Mouse (Mus musculus) cerebellum, adult 8-10 months (tissue): Measurements from ENCODE around the gene Vmn2r77.
A peak's percentile ranks its signal among the peaks of the same experiment; 100 is the strongest.
"Not testable (repeated sequence)": the region's sequence is repeated elsewhere in the genome, so short reads cannot be mapped to it uniquely, and the experiment has no call there.

Source experiments
- DNase-seq: peaks from one replicate; pipeline ENCODE4 v3.0.0; 2022

Vmn2r77 gene

GRCm38 (mm10) chr7:86794727-86795126 lies at the start of gene Vmn2r77:
Vmn2r77 (plus strand) TSS chr7:86795027.
- no peak for DNase-seq

- no peak for DNase-seq
Measured at GRCm38 (mm10) chr7:86760751-86761150, 34.1 kb upstream of the Vmn2r77 start.

- DNase-seq: no peak
Measured at GRCm38 (mm10) chr7:86764628-86765027, 30.2 kb upstream of the Vmn2r77 start.

GRCm38 (mm10) chr7:86771621-86772020 lies 23.2 kb upstream of the Vmn2r77 start:
- DNase-seq: no peak

- peak; percentile 5 for DNase-seq
Measured at GRCm38 (mm10) chr7:86775617-86776325, 19.1 kb upstream of the Vmn2r77 start, which contains the start of gene Folh1. Folh1 (minus strand) TSS chr7:86775943.

- not testable (repeated sequence) for DNase-seq
Measured at GRCm38 (mm10) chr7:86815241-86815640, 20.4 kb downstream of the Vmn2r77 start.

- not testable (repeated sequence) for DNase-seq
Measured at GRCm38 (mm10) chr7:86815716-86816115, 20.9 kb downstream of the Vmn2r77 start.

- DNase-seq: no peak
Measured at GRCm38 (mm10) chr7:86816466-86816865, 21.6 kb downstream of the Vmn2r77 start.
